Mouse (Mus musculus) embryonic facial prominence, embryonic 14.5 days (tissue): Measurements from ENCODE around the gene Med7. TPM values are rescaled to one million over a fixed set of nuclear protein-coding genes. Genes with fewer than 3 reads are reported as not detected.

Source experiments
- ATAC-seq: fragments of 200-750 bp; cut with Nextera tagmentation; 2 replicates; pipeline ENCODE4 v1.8.0; 2017; ENCODE audit warnings: low read depth, moderate number of reproducible peaks, moderate TSS enrichment
- DNase-seq: peaks from one replicate; pipeline ENCODE4 v3.0.0-alpha.2; 2015; ENCODE audit warnings: low spot score
- H3K27ac ChIP-seq: fragments of 300-500 bp; sonication (generic); replicated peaks from 2 replicates; pipeline ENCODE4 v1.5.1; 2014; ENCODE audit warnings: low read depth, mild to moderate bottlenecking, low read length, moderate library complexity
- H3K27me3 ChIP-seq: fragments of 300-500 bp; sonication (generic); replicated peaks from 2 replicates; pipeline ENCODE4 v1.6.1; 2014; ENCODE audit warnings: low read length; ENCODE audit not compliant: control insufficient read depth, insufficient read depth
- H3K36me3 ChIP-seq: fragments of 300-500 bp; sonication (generic); 2 replicates; pipeline ENCODE4 v1.6.1; 2014; ENCODE audit warnings: low read length, mixed read lengths; ENCODE audit not compliant: control insufficient read depth, insufficient read depth
- H3K4me1 ChIP-seq: fragments of 300-500 bp; sonication (generic); 2 replicates; pipeline ENCODE4 v1.6.1; 2014; ENCODE audit warnings: antibody characterized with exemption, low read length; ENCODE audit not compliant: control insufficient read depth, insufficient read depth
- H3K4me2 ChIP-seq: fragments of 300-500 bp; sonication (generic); 2 replicates; pipeline ENCODE4 v1.6.1; 2014; ENCODE audit warnings: low read depth, mild to moderate bottlenecking, low read length, moderate library complexity, mixed read lengths
- H3K4me3 ChIP-seq: fragments of 300-500 bp; sonication (generic); 2 replicates; pipeline ENCODE4 v1.5.1; 2014; ENCODE audit warnings: low read depth, mild to moderate bottlenecking, low read length
- H3K9ac ChIP-seq: fragments of 300-500 bp; sonication (generic); 2 replicates; pipeline ENCODE4 v1.6.1; 2014; ENCODE audit warnings: low read depth, mild to moderate bottlenecking, low read length, moderate library complexity, mixed read lengths
- H3K9me3 ChIP-seq: fragments of 300-500 bp; sonication (generic); 2 replicates; pipeline ENCODE4 v1.6.1; 2016; ENCODE audit warnings: low read length; ENCODE audit not compliant: control insufficient read depth
- WGBS: fragments of 180-500 bp; shearing (Covaris S2); extraction: QIAGEN DNeasy Blood & Tissue Kit; methylation state at CpG from one replicate; pipeline ENCODE4 v1.1.7; 2014; 5-methylcytosine and 5-hydroxymethylcytosine counted together
- polyA plus RNA-seq: library from polyadenylated mRNA; unstranded; fragments of >200 nt; fragmentation: Nextera tagmentation; extraction: Ambion mirVana; gene quantifications from 2 replicates; pipeline ENCODE4 v1.2.1, GENCODE M21; 2014

Med7 gene
- polyA plus RNA-seq, 1 experiment from 2014 or later: 61.9 TPM

GRCm38 (mm10) chr11:46395698-46396097, 41.0 kb upstream of the Med7 start:
- Histone ChIP-seq H3K9me3 (no peaks in the 10 kb centered on the region), H3K27me3 (no peaks in the 10 kb centered on the region), H3K27ac (no peak overlapping the region), H3K4me2 (no peak overlapping the region), H3K9ac (no peak overlapping the region), H3K4me1 (no peaks in the 10 kb centered on the region), H3K4me3 (no peak overlapping the region), H3K36me3 (no peaks in the 10 kb centered on the region)
- ATAC-seq (no peak), DNase-seq (no peak)
- 91% methylated on average over 2 of the region's 2 CpGs for WGBS

- Histone ChIP-seq H3K4me3 (no peak within 1 kb of the TSS), H3K36me3 (no peaks in the 10 kb centered on the region), H3K9me3 (no peaks in the 10 kb centered on the region), H3K4me1 (no peaks in the 10 kb centered on the region), H3K27ac (no peak within 1 kb of the TSS), H3K9ac (no peak within 1 kb of the TSS), H3K27me3 (no peaks in the 10 kb centered on the region), H3K4me2 (no peak within 1 kb of the TSS)
- 78% methylated on average over 13 of the region's 13 CpGs for WGBS
- DNase-seq (no peak), ATAC-seq (no peak)
Measured at GRCm38 (mm10) chr11:46396167-46396859, 40.4 kb upstream of the Med7 start, which contains the start of gene Fam71b. Gene Fam71b (plus strand): TSS chr11:46396559.

- no peaks in the 10 kb centered on the region for H3K27me3 ChIP-seq
- H3K4me3 ChIP-seq: no peak overlapping the region
- H3K36me3 ChIP-seq: no peaks in the 10 kb centered on the region
- no peak overlapping the region for H3K4me2 ChIP-seq
- H3K9ac ChIP-seq: no peak overlapping the region
- ATAC-seq (no peak), DNase-seq (no peak)
- WGBS: 80% methylated on average over 4 of the region's 4 CpGs
- no peaks in the 10 kb centered on the region for H3K4me1 ChIP-seq
- no peaks in the 10 kb centered on the region for H3K9me3 ChIP-seq
- no peak overlapping the region for H3K27ac ChIP-seq
Measured at GRCm38 (mm10) chr11:46396860-46397179, 39.9 kb upstream of the Med7 start.

- Histone ChIP-seq H3K4me2 (no peak overlapping the region), H3K36me3 (no peaks in the 10 kb centered on the region), H3K27ac (no peak overlapping the region), H3K9ac (no peak overlapping the region), H3K4me1 (no peaks in the 10 kb centered on the region), H3K4me3 (no peak overlapping the region), H3K27me3 (no peaks in the 10 kb centered on the region), H3K9me3 (no peaks in the 10 kb centered on the region)
- 29% methylated on average over 2 of the region's 2 CpGs for WGBS
- DNase-seq (no peak), ATAC-seq (no peak)
Measured at GRCm38 (mm10) chr11:46397900-46398299, 38.8 kb upstream of the Med7 start.

- no peak for DNase-seq
- Histone ChIP-seq H3K4me3 (no peak overlapping the region), H3K27me3 (no peaks in the 10 kb centered on the region), H3K27ac (no peak overlapping the region), H3K36me3 (no peaks in the 10 kb centered on the region), H3K4me1 (no peaks in the 10 kb centered on the region), H3K9ac (no peak overlapping the region), H3K4me2 (no peak overlapping the region), H3K9me3 (no peaks in the 10 kb centered on the region)
- no peak for ATAC-seq
- 85% methylated on average over 4 of the region's 4 CpGs for WGBS
Measured at GRCm38 (mm10) chr11:46398473-46398872, 38.3 kb upstream of the Med7 start.

- Histone ChIP-seq H3K27me3 (no peaks in the 10 kb centered on the region), H3K36me3 (no peaks in the 10 kb centered on the region), H3K27ac (no peak overlapping the region), H3K4me1 (no peaks in the 10 kb centered on the region), H3K4me3 (no peak overlapping the region), H3K9ac (no peak overlapping the region), H3K4me2 (no peak overlapping the region), H3K9me3 (no peaks in the 10 kb centered on the region)
- DNase-seq (no peak), ATAC-seq (no peak)
- 71% methylated on average over 5 of the region's 5 CpGs for WGBS
Measured at GRCm38 (mm10) chr11:46398933-46399383, 37.8 kb upstream of the Med7 start.

- H3K9ac ChIP-seq: no peak overlapping the region
- DNase-seq: no peak
- no peak overlapping the region for H3K4me2 ChIP-seq
- H3K27me3 ChIP-seq: no peaks in the 10 kb centered on the region
- no peaks in the 10 kb centered on the region for H3K36me3 ChIP-seq
- no peak overlapping the region for H3K4me3 ChIP-seq
- no peak overlapping the region for H3K27ac ChIP-seq
- no peaks in the 10 kb centered on the region for H3K4me1 ChIP-seq
- ATAC-seq: no peak
- 78% methylated on average over 12 of the region's 12 CpGs for WGBS
- no peaks in the 10 kb centered on the region for H3K9me3 ChIP-seq
Measured at GRCm38 (mm10) chr11:46401555-46401954, 35.2 kb upstream of the Med7 start.

GRCm38 (mm10) chr11:46404986-46405385, 31.7 kb upstream of the Med7 start:
- no peak for DNase-seq
- Histone ChIP-seq H3K27ac (no peak overlapping the region), H3K9me3 (no peaks in the 10 kb centered on the region), H3K36me3 (no peaks in the 10 kb centered on the region), H3K4me2 (no peak overlapping the region), H3K27me3 (no peaks in the 10 kb centered on the region), H3K9ac (no peak overlapping the region), H3K4me3 (no peak overlapping the region), H3K4me1 (no peaks in the 10 kb centered on the region)
- WGBS: 73% methylated on average over 16 of the region's 16 CpGs
- no peak for ATAC-seq

GRCm38 (mm10) chr11:46406721-46407120, 30.0 kb upstream of the Med7 start:
- no peaks in the 10 kb centered on the region for H3K9me3 ChIP-seq
- 46% methylated on average over 10 of the region's 10 CpGs for WGBS
- DNase-seq: no peak
- no peak overlapping the region for H3K27ac ChIP-seq
- no peaks in the 10 kb centered on the region for H3K36me3 ChIP-seq
- H3K4me3 ChIP-seq: no peak overlapping the region
- H3K4me1 ChIP-seq: no peaks in the 10 kb centered on the region
- H3K4me2 ChIP-seq: no peak overlapping the region
- H3K9ac ChIP-seq: peak overlapping the region; percentile 9; the same call in 1 of the 2 replicates
- no peak for ATAC-seq
- H3K27me3 ChIP-seq: no peaks in the 10 kb centered on the region
